Mouse (Mus musculus): ENCODE results near the gene Mrgprb5.
"Not testable (repeated sequence)": the region's sequence is repeated elsewhere in the genome, so short reads cannot be mapped to it uniquely, and the experiment has no call there.

The Mrgprb5 gene

DNA sequence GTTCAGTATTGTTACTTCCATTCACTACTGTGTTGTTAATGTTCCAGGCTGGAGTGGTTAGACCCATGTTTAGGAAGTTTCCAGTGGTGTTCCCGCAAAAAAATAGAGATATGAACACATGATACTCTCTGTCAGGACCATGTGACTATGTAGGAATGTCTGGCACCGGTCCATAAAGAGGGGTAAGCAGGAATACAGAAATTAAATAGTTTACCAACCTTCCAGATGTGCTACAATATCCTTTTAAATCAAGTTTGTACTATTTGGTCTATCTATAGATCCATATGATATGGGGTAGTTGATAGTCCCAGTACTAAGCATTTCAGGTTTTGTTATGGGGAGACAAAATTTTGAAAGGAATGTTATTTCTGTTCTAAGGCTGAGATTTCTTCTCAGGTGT, at the start of gene Mrgprb5:
Gene Mrgprb5 (minus strand): TSS at position 101 of the 400 bp plus-strand sequence.
- DNase-seq, result no peak

DNA sequence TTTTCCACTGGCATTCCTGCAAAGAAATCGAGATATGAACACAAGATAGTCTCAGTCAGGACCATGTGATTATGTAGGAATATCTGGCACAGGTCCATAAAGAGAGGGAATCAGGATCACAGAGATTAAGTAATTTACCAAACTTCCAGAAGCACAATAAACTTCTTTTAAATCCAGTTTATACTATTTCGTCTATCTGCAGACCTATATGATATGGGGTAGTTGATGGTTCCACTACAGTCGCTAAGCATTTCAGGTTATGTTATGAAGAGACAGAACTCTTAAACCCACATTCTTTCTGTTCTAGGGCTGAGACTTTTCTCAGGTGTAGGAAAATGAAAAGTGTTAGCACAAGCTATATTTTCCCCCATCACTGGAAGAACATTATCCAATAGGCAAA, 30.4 kb upstream of the Mrgprb5 start, which contains the start of gene Mrgprb4:
Gene Mrgprb4 (minus strand): TSS at position 101 of the 400 bp plus-strand sequence.
- no peak for DNase-seq

DNA sequence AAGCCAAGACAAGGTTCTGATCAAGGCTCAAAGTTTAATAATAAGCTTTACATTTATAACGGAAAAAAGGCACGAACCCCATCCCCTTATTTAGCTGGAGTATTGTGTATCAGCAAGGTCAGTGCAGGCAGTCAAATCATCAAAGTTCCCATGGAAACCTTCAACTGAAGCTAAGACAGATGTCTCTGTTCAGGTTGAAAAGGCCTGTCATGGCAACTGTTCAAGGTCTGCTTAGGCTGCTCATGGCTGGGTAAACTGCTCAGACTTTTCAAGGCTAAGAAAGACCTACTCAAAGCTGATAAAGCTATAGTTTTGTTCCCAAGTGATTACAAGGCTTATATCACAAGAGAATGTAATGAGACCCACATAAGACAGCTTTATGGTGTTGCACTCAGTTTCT, 1.3 kb downstream of the Mrgprb5 start:
- DNase-seq, result no peak

DNA sequence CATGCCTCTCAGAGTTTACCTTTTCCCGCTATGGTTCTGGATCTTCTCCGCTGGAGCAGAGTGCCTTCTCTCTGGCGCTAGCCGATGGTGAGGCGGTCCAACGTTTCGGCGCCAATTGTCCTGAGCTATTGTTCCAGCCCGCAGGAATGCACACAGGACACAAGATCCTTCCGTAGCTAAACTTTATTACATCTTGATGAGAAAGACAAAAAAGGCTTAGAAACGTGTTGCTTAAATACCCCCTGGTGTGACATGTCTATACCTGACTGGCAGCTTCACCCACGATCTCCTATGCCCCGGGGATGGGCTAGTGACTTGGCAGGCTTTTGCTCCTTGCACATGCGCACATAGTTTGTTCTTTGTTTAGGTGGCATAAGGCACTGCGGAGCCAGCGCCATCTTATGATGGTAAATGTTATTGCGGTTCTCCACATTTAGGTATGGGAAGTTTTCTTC, 30.5 kb downstream of the Mrgprb5 start:
- peak; percentile 42 for DNase-seq

DNA sequence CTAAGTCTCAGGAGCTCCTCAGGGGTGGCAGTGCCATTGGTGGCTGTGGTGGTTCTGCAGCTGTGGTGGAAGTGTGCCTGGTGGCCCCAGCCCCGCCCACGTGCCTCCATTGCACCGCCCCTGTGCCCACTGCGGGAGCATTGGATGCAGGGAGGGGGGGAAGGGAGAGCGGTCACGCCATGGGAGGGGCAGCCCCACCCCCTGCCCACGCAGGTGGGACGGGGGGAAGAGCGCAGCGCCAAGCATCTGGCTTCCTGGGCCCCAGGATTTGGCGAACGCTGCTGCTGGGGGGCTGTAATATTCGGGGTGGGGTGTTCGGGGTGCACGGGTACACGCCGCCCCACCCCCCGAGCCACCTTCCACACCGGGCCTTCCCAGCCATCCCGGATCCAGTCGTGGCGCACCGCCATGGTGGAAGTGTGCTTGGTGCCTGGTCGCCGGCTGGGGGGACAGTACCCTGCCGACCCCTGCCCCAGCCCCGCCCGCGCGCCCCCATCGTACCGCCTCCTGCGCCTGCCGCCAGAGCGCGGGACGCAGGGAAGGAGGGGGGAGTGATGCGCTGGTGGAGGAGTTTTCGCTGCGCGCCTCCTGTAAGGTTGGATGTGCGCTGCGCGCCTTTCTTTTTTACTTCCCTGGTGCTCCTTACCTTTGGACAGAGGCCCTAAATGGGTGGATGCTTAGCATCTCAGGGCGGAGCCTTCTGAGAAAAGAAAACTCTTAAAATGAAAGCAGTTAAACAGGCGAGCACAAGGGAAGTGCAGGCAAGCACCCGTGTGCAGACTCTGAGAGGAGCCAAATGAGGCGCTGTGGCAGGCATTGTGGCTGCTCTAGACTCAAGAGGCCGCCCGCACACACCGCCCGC, 31.4 kb downstream of the Mrgprb5 start:
- peak; percentile 34 for DNase-seq

DNA sequence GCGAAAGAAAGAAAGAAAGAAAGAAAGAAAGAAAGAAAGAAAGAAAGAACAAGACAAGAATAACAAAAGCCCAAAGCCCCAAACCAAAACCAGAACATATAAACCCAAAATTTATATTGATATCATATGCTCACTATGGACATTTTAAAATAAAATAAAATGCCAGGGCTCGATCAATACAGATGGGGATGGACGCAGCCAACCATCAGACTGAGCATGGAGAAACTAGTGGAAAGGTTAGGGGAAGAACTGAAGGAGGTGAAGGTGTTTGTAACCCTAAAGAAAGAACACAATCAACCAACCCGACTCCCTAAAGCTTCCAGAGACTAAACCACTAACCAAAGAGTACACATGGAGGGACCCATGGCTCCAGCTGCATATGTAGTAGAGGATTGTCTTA, 36.1 kb downstream of the Mrgprb5 start:
- no peak for DNase-seq

DNA sequence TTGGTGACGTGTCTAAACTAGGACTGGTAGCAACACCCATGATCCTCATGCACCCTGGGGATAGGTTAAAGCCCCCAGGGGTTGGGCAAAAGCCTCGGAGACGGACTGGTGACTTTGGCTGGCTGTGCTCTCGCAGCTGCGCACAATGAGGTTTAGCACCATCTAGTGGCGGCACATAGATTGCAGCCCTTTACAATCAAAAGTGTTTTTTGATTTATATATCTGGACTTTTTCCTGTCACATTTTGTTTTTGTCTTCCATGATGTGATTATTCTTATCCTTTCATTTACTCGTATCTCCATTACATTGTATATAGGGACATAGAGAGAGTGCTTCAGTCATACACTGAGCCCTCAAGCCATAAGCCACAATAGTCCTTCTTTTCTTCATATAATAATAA, 36.6 kb downstream of the Mrgprb5 start:
- DNase-seq, result not testable (repeated sequence)

DNA sequence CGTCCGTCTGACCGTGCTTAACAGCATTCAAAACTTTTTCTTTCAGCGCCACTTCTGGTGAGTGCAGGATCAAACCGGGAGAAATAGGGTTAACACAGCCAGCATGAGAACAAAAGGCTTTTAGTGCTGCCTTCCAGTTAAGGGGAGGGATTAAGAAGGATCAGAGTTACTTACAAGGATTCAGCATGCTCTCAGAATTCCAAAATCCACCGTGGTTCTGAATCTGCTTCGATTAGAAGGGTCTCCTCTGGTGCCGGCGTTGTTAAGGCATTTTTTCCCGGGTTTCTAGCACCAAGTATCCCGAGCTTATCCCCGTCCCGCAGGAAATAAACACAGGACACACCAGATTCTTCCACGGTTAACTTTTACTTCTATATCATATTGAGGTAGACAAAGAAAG, 37.0 kb downstream of the Mrgprb5 start:
- DNase-seq, result not testable (repeated sequence)

DNA sequence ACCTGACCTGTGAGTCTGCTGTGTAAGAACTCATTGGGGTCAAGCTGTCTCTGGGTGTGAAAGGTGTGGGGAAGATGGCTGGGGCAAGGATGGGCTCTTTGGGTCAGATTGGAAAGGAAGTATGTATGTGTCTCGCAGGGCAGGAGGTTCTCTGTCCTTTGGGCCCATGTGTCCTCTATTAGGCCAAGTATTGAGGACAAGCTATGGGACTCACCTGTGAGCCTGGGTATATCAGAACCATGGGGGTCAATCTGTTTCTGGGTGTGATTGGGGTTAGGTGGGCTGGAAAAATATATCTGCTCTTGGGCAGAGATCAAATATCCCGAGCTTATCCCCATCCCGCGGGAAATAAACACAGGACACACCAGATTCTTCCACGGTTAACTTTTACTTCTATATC, 45.0 kb downstream of the Mrgprb5 start:
- no peak for DNase-seq

Measured in liver (tissue).